Mouse (Mus musculus) C2C12 (cell line): ENCODE measurements at regions not wholly inside any gene's neighbourhood (a gene's known extent, or its start where the extent isn't known, plus 50 kb on each side); places are given as distances from the start of the nearest gene placed in this dataset.

Source experiments
- CTCF ChIP-seq: IDR thresholded peaks from one replicate; pipeline ENCODE4 v1.5.1; 2011; ENCODE audit not compliant: control insufficient read depth, insufficient read depth, insufficient read length
- FOSL1 ChIP-seq: IDR thresholded peaks from one replicate; pipeline ENCODE4 v1.8.0; 2011; ENCODE audit warnings: mild to moderate bottlenecking, low read length; ENCODE audit not compliant: poor library complexity, insufficient read depth, severe bottlenecking
- MAX ChIP-seq: IDR thresholded peaks from one replicate; pipeline ENCODE4 v1.6.1; 2011; ENCODE audit warnings: mild to moderate bottlenecking, control low read depth
- MYOD1 ChIP-seq: IDR thresholded peaks from one replicate; pipeline ENCODE4 v1.6.1; 2011; ENCODE audit warnings: low read depth; ENCODE audit not compliant: control insufficient read depth, insufficient read length
- MYOG ChIP-seq: IDR thresholded peaks from one replicate; pipeline ENCODE4 v1.6.1; 2011; ENCODE audit not compliant: control insufficient read depth, insufficient read length; ENCODE audit errors: extremely low read depth
- USF1 ChIP-seq: IDR thresholded peaks from one replicate; pipeline ENCODE4 v1.6.1; 2011; ENCODE audit warnings: low read depth, mild to moderate bottlenecking, control low read depth, moderate library complexity

DNA sequence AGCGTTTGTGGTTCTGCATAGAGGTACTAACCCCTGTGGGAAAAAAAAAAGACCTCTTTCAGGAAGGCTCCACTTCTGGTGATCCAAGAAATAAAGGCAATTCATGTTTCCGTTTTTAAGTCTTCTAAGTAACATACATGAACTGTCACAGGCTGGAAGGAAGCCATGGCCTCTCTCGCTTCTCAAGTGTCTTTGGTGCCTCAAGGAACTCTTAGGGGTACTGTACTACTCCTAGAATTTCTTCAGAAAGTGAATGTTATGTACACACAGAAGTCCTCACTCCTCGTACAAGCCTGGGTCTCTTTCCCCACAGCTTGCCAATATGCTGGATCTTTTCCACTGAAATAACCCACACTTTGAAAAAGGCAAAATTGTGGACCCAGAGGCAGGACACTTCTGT is 858.1 kb downstream of the Gsdmc2 start:
- TF ChIP-seq CTCF (no peak), MYOD1 (no peak), MAX (no peak), USF1 (no peak), MYOG (no peak), FOSL1 (no peak)
